Mouse (Mus musculus) hindbrain, embryonic 12.5 days (tissue): ENCODE data around the gene Cstb. TPM values are rescaled to one million over a fixed set of nuclear protein-coding genes. Genes with fewer than 3 reads are reported as not detected.

ENCODE experiments used
- ATAC-seq: fragments of 200-750 bp; cut with Nextera tagmentation; 2 replicates; pipeline ENCODE4 v1.8.0; 2017; ENCODE audit warnings: moderate TSS enrichment; ENCODE audit not compliant: low FRiP score
- H3K27ac ChIP-seq: fragments of 300-500 bp; sonication (generic); 2 replicates; pipeline ENCODE4 v1.5.1; 2016; ENCODE audit warnings: mild to moderate bottlenecking
- H3K27me3 ChIP-seq: fragments of 300-500 bp; sonication (generic); 2 replicates; pipeline ENCODE4 v1.6.1; 2016; ENCODE audit warnings: mild to moderate bottlenecking
- H3K36me3 ChIP-seq: fragments of 300-500 bp; sonication (generic); 2 replicates; pipeline ENCODE4 v1.6.1; 2016; ENCODE audit warnings: mild to moderate bottlenecking
- H3K4me1 ChIP-seq: fragments of 300-500 bp; sonication (generic); 2 replicates; pipeline ENCODE4 v1.6.1; 2016
- H3K4me2 ChIP-seq: fragments of 300-500 bp; sonication (generic); replicated peaks from 2 replicates; pipeline ENCODE4 v1.6.1; 2016; ENCODE audit warnings: mild to moderate bottlenecking
- H3K4me3 ChIP-seq: fragments of 300-500 bp; sonication (generic); 2 replicates; pipeline ENCODE4 v1.5.1; 2016; ENCODE audit warnings: mild to moderate bottlenecking
- H3K9ac ChIP-seq: fragments of 300-500 bp; sonication (generic); 2 replicates; pipeline ENCODE4 v1.6.1; 2016; ENCODE audit warnings: mild to moderate bottlenecking, moderate library complexity
- H3K9me3 ChIP-seq: fragments of 300-500 bp; sonication (generic); replicated peaks from 2 replicates; pipeline ENCODE4 v1.6.1; 2016; ENCODE audit warnings: mild to moderate bottlenecking
- WGBS: fragments of 180-500 bp; shearing (Covaris S2); methylation state at CpG from one replicate; pipeline ENCODE4 v1.1.7; 2016; 5-methylcytosine and 5-hydroxymethylcytosine counted together
- microRNA-seq: library from miRNA; unstranded; fragments of <30 nt; microRNA quantifications from one replicate; pipeline ENCODE4, GENCODE M21; 2017
- polyA plus RNA-seq: library from polyadenylated mRNA; unstranded; fragments of >200 nt; fragmentation: Nextera tagmentation; extraction: Ambion mirVana; gene quantifications from 2 replicates; pipeline ENCODE4 v1.2.1, GENCODE M21; 2016

The Cstb gene
- polyA plus RNA-seq, 1 experiment from 2014 or later, result 138 TPM

DNA sequence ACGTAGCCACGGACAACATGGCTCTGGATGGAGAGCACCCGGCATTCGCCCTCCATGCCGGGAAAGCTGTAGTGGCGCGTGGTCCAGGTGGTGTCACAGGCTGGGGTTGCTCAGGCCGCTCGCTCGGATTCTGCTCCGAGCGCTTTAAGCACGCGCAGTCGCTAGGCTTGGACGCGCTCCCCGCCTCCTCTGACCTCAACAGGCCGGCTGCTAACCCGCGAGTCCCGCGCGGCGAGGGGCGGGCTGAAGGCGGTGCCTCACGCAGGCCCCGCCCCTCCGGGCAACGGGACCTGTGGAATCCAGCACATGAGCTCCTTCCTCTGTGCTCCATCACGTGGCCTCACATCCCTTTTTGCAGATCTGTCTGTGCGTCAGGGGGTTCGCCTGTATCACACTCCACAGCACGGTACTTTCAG, 39.3 kb downstream of the Cstb start, which contains the start of gene Pdxk:
TSS of gene Pdxk (minus strand) at position 184 of the 416 bp plus-strand sequence.
- WGBS, result under 1% methylated on average over 35 of the region's 35 CpGs
- H3K36me3 ChIP-seq, result no peaks in the 10 kb centered on the region
- H3K4me3 ChIP-seq, result peak within 1 kb of the TSS; percentile 64
- peak; percentile 94 for ATAC-seq
- peak within 1 kb of the TSS; percentile 100 for H3K4me2 ChIP-seq
- no peaks in the 10 kb centered on the region for H3K9me3 ChIP-seq
- peaks cover 16% of the 10 kb centered on the region for H3K4me1 ChIP-seq
- no peak within 1 kb of the TSS for H3K27ac ChIP-seq
- 0 out of 2 replicates have a peak, but pooled peaks cover 4% of the 10 kb centered on the region for H3K27me3 ChIP-seq
- peak within 1 kb of the TSS; percentile 76 for H3K9ac ChIP-seq

DNA sequence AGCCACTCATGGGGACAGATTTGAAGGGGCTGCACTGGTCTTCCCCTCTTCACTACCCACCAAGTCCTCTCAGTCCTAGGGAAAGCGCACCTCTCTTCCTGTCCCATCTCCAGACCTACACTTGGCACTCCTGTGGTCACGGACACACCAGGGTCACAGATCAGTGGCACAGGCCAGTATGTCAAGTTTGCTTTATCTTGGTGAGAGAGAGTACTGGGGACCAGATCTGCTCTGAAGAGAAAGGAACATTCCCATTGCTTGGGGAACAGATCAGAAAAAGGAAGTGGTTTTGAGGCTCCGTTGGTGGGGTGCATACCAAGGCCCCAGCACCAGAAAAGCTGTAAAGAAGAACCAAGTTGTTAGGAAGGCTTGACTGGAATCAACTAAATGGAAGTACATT, 40.0 kb downstream of the Cstb start:
- Histone ChIP-seq H3K27ac (no peak overlapping the region), H3K9ac (no peak overlapping the region), H3K36me3 (no peaks in the 10 kb centered on the region), H3K4me3 (no peak overlapping the region), H3K4me2 (peak overlapping the region; percentile 100; the same call in 1 of the 2 replicates), H3K27me3 (0 out of 2 replicates have a peak, but pooled peaks cover 4% of the 10 kb centered on the region), H3K4me1 (peaks cover 14% of the 10 kb centered on the region), H3K9me3 (no peaks in the 10 kb centered on the region)
- 68% methylated on average over 3 of the region's 3 CpGs for WGBS
- ATAC-seq, result no peak

DNA sequence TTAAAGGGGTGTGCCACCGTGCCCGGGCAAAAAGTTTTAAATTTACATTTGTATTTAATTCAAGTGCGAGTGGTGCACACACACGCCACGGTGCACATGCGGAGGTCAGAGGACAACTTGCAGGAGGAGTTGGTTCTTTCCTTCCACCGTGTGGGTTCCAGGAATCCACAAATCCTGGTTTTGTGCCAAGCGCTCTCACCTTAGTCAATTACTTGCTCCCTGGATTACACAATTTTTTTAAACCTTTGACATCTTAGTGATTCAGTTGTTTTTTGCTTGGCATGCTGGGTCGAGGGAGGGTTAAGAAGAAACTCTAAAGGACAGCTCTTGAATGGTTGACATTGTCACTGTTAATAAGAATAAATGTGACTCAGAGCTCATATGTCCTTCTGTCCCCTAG, 41.2 kb downstream of the Cstb start:
- Histone ChIP-seq H3K9me3 (no peaks in the 10 kb centered on the region), H3K4me1 (peaks cover 17% of the 10 kb centered on the region), H3K4me2 (no peak overlapping the region), H3K36me3 (no peaks in the 10 kb centered on the region), H3K27me3 (0 out of 2 replicates have a peak, but pooled peaks cover 4% of the 10 kb centered on the region), H3K9ac (no peak overlapping the region), H3K27ac (no peak overlapping the region), H3K4me3 (no peak overlapping the region)
- no peak for ATAC-seq
- 88% methylated on average over 9 of the region's 9 CpGs for WGBS

DNA sequence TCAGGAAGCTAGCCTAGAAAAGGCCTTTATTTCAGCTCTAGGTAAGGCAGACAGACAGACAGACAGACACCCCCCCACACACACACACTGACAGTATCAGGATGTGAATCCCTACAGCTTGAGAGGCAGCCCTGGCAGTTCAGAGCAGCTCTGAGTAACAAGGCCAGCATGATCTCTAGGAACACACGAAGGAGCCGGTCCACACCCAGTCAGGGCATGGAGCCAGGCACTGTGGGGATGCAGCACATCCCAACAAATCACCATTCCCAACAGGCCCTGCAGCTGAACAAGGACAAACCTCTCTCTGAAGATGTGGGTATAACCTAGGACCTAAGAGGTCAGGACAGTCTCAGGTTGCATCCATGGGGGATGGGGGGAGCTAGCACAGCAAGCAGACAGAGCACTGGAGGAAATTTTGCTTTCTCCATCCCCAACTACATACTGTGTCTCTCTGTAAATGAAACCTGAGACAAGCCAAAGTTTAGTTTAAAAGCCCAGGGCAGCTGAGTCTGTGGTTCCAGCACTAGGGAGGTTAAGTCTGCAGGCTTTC, 42.4 kb downstream of the Cstb start:
- 46% methylated on average over 2 of the region's 2 CpGs for WGBS
- Histone ChIP-seq H3K4me3 (no peak overlapping the region), H3K4me1 (peaks cover 17% of the 10 kb centered on the region), H3K9ac (no peak overlapping the region), H3K36me3 (no peaks in the 10 kb centered on the region), H3K27ac (peak overlapping the region; percentile 17; the same call in 1 of the 2 replicates), H3K27me3 (0 out of 2 replicates have a peak, but pooled peaks cover 3% of the 10 kb centered on the region), H3K4me2 (no peak overlapping the region), H3K9me3 (no peaks in the 10 kb centered on the region)
- ATAC-seq, result no peak

DNA sequence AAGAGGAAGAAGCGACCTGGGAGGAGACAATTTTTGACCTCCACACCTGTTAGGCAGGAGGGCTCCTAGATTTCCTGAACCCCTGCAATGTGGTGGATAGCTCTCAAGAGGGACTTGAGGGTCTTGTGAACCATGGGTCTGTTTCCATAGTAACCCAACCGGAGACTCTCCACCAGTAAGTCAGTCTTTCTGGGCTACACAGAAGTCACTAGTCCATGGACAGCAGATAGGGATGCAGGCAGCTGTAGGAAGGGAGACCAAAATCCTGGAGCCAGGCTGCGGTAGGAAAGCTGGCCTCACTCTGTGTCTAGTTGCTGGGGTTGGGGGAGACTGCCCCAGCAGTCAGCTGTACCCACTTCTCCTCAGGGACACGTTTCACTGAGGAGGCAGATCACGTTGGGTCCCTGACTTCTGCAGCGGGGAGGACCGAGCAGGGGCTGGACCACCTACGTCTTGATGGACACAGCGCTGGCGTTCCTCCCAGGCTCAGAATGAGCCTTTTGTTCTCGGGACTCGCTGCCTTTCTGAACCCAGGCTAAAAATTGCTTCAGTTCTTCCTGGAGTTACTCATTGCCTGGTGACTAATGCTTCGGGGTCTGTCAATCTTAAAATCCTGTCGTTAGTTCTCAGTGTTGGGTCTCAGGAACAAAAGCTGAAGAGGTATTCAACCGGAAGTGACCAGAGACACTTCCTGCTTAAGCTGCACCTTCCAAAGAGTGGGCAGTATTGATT, 45.3 kb downstream of the Cstb start:
- no peaks in the 10 kb centered on the region for H3K36me3 ChIP-seq
- no peaks in the 10 kb centered on the region for H3K27me3 ChIP-seq
- peak overlapping the region; percentile 30; the same call in 1 of the 2 replicates for H3K27ac ChIP-seq
- peaks cover 4% of the 10 kb centered on the region; the same call in 1 of the 2 replicates for H3K4me1 ChIP-seq
- H3K9ac ChIP-seq, result no peak overlapping the region
- 17% methylated on average over 15 of the region's 15 CpGs for WGBS
- no peak overlapping the region for H3K4me3 ChIP-seq
- H3K9me3 ChIP-seq, result no peaks in the 10 kb centered on the region
- H3K4me2 ChIP-seq, result peak overlapping the region; percentile 38
- ATAC-seq, result peak; percentile 53

DNA sequence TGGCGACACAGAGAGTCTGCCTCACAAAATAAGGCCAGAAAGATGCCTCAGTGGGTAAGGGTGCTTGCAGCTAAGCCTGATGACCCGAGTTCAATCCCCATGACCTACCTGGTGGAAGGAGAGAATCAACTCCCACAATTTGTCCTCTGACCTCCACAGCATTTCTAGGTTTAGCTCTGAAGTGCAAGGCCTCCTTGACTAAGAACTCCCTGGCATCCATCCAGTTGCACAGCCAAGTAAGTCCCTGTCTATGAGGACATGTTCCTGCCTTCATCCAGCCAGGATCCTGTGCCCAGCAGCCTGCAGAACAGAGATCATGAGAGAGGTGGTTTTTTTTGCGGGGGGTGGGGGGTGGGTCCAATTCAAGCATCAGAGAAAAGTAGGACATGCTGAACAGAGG, 46.6 kb downstream of the Cstb start:
- Histone ChIP-seq H3K27me3 (no peaks in the 10 kb centered on the region), H3K9me3 (no peaks in the 10 kb centered on the region), H3K4me3 (no peak overlapping the region), H3K36me3 (no peaks in the 10 kb centered on the region), H3K27ac (no peak overlapping the region), H3K4me1 (peaks cover 4% of the 10 kb centered on the region; the same call in 1 of the 2 replicates), H3K9ac (no peak overlapping the region), H3K4me2 (no peak overlapping the region)
- 75% methylated on average over 3 of the region's 3 CpGs for WGBS
- ATAC-seq, result no peak

DNA sequence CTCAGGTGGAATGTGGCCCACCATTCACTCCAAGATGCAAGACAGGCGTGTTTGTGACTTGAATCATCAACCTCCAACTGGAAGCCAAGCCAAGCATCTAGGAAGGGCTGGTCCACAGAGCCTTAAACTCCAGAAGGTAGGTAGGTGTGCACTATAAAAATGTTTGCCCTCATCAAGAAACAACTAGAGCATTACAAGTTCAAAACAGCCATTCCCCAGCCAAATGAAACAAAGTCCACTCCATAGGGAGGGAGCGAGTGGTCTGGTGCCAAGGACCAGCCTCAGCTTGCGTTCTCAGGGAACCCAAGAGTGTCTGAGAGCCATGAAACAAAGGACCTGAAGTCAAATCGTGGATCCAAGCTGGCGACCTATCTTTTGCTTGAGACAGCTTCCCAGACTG, 48.0 kb downstream of the Cstb start:
- Histone ChIP-seq H3K4me3 (no peak overlapping the region), H3K9me3 (no peaks in the 10 kb centered on the region), H3K27ac (no peak overlapping the region), H3K4me1 (peaks cover 4% of the 10 kb centered on the region; the same call in 1 of the 2 replicates), H3K36me3 (no peaks in the 10 kb centered on the region), H3K4me2 (no peak overlapping the region), H3K9ac (no peak overlapping the region), H3K27me3 (no peaks in the 10 kb centered on the region)
- 64% methylated on average over 5 of the region's 5 CpGs for WGBS
- no peak for ATAC-seq

DNA sequence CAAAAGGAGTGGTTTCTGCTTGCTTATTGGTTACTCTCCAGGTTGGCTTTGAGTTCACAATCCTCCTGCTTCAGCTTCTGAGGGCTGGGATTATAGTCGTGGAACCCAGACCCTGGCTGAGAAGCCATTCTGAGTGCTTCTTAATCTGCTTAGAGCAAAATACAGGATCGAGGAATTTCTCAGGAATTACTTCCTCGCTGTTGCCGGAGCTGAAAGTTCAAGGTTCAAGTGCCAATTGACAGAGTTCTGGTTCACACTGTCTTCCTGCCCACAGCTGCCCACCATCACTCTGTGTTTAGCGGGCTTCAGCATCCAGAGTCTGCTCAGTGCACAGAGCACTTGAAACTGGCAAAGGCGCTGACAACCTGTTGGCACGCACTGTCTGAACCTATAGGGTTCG, 49.3 kb downstream of the Cstb start:
- Histone ChIP-seq H3K4me2 (no peak overlapping the region), H3K27me3 (no peaks in the 10 kb centered on the region), H3K9ac (no peak overlapping the region), H3K27ac (no peak overlapping the region), H3K4me1 (peaks cover 4% of the 10 kb centered on the region; the same call in 1 of the 2 replicates), H3K4me3 (no peak overlapping the region), H3K36me3 (no peaks in the 10 kb centered on the region), H3K9me3 (no peaks in the 10 kb centered on the region)
- 80% methylated on average over 8 of the region's 8 CpGs for WGBS
- no peak for ATAC-seq

DNA sequence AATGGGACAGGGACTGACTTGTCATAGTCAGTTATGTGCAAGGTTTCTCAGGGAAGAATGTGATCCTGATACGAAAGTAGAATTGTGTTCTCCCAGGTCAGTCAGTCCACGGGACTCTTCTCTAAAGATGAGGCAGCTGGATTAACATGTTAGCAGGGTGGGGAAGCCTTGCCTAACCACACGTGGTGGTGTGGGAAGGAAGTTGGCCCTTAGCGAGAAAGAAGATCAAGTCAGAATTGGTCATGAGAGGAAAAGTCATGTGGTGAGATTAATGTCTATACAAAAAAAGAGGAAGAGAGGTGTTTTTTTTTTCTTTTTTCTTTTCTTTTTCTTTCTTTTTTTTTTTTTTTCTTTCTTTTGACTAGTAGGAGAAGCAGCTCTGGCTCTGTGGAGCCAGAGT, 51.4 kb downstream of the Cstb start:
- no peaks in the 10 kb centered on the region for H3K9me3 ChIP-seq
- 85% methylated on average over 4 of the region's 4 CpGs for WGBS
- H3K9ac ChIP-seq, result no peak overlapping the region
- H3K36me3 ChIP-seq, result no peaks in the 10 kb centered on the region
- H3K4me1 ChIP-seq, result peaks cover 5% of the 10 kb centered on the region
- no peaks in the 10 kb centered on the region for H3K27me3 ChIP-seq
- no peak for ATAC-seq
- H3K4me2 ChIP-seq, result no peak overlapping the region
- H3K4me3 ChIP-seq, result no peak overlapping the region
- no peak overlapping the region for H3K27ac ChIP-seq

Small RNA genes within 50 kb of the gene (microRNA-seq; reads per million reads assigned to microRNA genes)
- gene Mir6410, result not detected
- gene Mir6907, result 1.1 reads per million
- gene Mir6908, result 0.81 reads per million

Other genes starting within 250 kb of the Cstb start
- 20.9 and 21.2 TPM in 2 replicates for gene Pwp2, start 240.5 kb upstream of the Cstb start, polyA plus RNA-seq
- 23.4 and 26.0 TPM in 2 replicates for gene Trappc10, start 181.0 kb upstream of the Cstb start, polyA plus RNA-seq
- gene Agpat3, start 73.2 kb upstream of the Cstb start, polyA plus RNA-seq, result 59.2 and 59.7 TPM in 2 replicates
- 339 and 343 TPM in 2 replicates for gene Rrp1, start 12.6 kb upstream of the Cstb start, polyA plus RNA-seq
- gene Pdxk, start 39.3 kb downstream of the Cstb start, polyA plus RNA-seq, result 12.2 and 13.0 TPM in 2 replicates
- not detected in 2 replicates for gene Olfr1358, start 91.8 kb downstream of the Cstb start, polyA plus RNA-seq
- 45.0 and 51.6 TPM in 2 replicates for gene Ilvbl, start 148.7 kb downstream of the Cstb start, polyA plus RNA-seq
- 9.2 and 10.8 TPM in 2 replicates for gene Syde1, start 166.3 kb downstream of the Cstb start, polyA plus RNA-seq
- not detected in 2 replicates for gene Olfr1357, start 192.4 kb downstream of the Cstb start, polyA plus RNA-seq